Mouse (Mus musculus) midbrain, embryonic 15.5 days (tissue): ENCODE measurements at regions not wholly inside any gene's neighbourhood (a gene's known extent, or its start where the extent isn't known, plus 50 kb on each side); places are given as distances from the start of the nearest gene placed in this dataset.
"Not testable (repeated sequence)": the region's sequence is repeated elsewhere in the genome, so short reads cannot be mapped to it uniquely, and the experiment has no call there.

Source experiments
- ATAC-seq: fragments of 200-750 bp; cut with Nextera tagmentation; replicated peaks from 2 replicates; pipeline ENCODE4 v1.8.0; 2017; ENCODE audit warnings: moderate TSS enrichment
- H3K27ac ChIP-seq: fragments of 300-500 bp; sonication (generic); 2 replicates; pipeline ENCODE4 v1.5.1; 2015; ENCODE audit warnings: mild to moderate bottlenecking, inconsistent platforms
- H3K27me3 ChIP-seq: fragments of 300-500 bp; sonication (generic); replicated peaks from 2 replicates; pipeline ENCODE4 v1.6.1; 2015; ENCODE audit warnings: inconsistent platforms
- H3K36me3 ChIP-seq: fragments of 300-500 bp; sonication (generic); replicated peaks from 2 replicates; pipeline ENCODE4 v1.6.1; 2015; ENCODE audit warnings: inconsistent platforms
- H3K4me1 ChIP-seq: fragments of 300-500 bp; sonication (generic); 2 replicates; pipeline ENCODE4 v1.6.1; 2015; ENCODE audit warnings: inconsistent platforms
- H3K4me2 ChIP-seq: fragments of 300-500 bp; sonication (generic); 2 replicates; pipeline ENCODE4 v1.6.1; 2015; ENCODE audit warnings: inconsistent platforms, mild to moderate bottlenecking, moderate library complexity
- H3K4me3 ChIP-seq: fragments of 300-500 bp; sonication (generic); 2 replicates; pipeline ENCODE4 v1.5.1; 2015; ENCODE audit warnings: mild to moderate bottlenecking, inconsistent platforms
- H3K9ac ChIP-seq: fragments of 300-500 bp; sonication (generic); 2 replicates; pipeline ENCODE4 v1.6.1; 2015; ENCODE audit warnings: mild to moderate bottlenecking, inconsistent platforms
- H3K9me3 ChIP-seq: fragments of 300-500 bp; sonication (generic); 2 replicates; pipeline ENCODE4 v1.6.1; 2016; ENCODE audit warnings: inconsistent platforms
- WGBS: fragments of 180-500 bp; shearing (Covaris S2); methylation state at CpG from one replicate; pipeline ENCODE4 v1.1.7; 2015; ENCODE audit warnings: mixed read lengths; 5-methylcytosine and 5-hydroxymethylcytosine counted together

DNA sequence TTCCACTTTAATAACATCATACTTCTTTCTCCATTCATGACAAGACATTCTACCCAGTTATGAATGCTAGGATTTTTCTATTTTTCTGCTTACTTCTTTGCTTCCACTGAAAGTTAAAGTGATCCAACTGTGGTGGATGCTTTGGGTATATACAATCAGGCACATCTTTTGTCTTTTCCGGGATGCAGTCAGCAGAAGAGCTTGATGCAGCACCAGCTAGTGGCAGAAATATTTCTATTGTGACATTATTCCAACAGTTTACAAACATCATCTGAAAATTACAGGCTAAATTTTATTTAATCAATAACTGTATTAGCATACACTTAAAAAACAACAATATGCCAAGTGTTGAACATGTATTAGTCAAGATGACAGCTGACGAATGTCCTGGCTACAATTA is 336.3 kb downstream of the Tm4sf1 start:
- no peak overlapping the region for H3K27ac ChIP-seq
- ATAC-seq = no peak
- no peaks in the 10 kb centered on the region for H3K27me3 ChIP-seq
- H3K4me3 ChIP-seq = no peak overlapping the region
- H3K9me3 ChIP-seq = no peaks in the 10 kb centered on the region
- no peaks in the 10 kb centered on the region for H3K36me3 ChIP-seq
- H3K9ac ChIP-seq = no peak overlapping the region
- no peak overlapping the region for H3K4me2 ChIP-seq
- peaks cover 7% of the 10 kb centered on the region; the same call in 1 of the 2 replicates for H3K4me1 ChIP-seq
- WGBS = 88% methylated on average over 2 of the region's 2 CpGs

DNA sequence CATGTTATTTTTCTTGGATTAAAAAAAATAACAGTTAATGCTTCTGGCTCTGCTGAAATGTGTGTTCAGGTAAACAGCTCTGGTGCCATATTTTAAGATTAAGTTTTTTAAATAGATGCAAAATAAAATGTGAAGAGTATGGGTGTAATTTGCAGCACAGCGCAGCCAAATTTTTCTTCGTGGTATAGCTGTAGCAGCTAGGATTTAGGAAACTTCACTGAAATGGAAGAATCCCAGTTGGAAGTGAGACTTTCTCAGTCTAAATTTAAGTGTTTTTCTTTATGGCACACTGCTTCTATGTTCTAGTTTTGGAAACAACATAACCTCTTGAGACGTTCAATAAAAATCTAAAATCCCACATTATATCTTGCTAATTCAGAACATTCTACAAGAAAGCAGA is 337.6 kb downstream of the Tm4sf1 start:
- no peak overlapping the region for H3K4me3 ChIP-seq
- no peak for ATAC-seq
- no peaks in the 10 kb centered on the region for H3K36me3 ChIP-seq
- H3K27ac ChIP-seq = no peak overlapping the region
- H3K4me2 ChIP-seq = no peak overlapping the region
- 89% methylated on average over 3 of the region's 3 CpGs for WGBS
- H3K9me3 ChIP-seq = no peaks in the 10 kb centered on the region
- peaks cover 7% of the 10 kb centered on the region; the same call in 1 of the 2 replicates for H3K4me1 ChIP-seq
- H3K27me3 ChIP-seq = no peaks in the 10 kb centered on the region
- no peak overlapping the region for H3K9ac ChIP-seq

DNA sequence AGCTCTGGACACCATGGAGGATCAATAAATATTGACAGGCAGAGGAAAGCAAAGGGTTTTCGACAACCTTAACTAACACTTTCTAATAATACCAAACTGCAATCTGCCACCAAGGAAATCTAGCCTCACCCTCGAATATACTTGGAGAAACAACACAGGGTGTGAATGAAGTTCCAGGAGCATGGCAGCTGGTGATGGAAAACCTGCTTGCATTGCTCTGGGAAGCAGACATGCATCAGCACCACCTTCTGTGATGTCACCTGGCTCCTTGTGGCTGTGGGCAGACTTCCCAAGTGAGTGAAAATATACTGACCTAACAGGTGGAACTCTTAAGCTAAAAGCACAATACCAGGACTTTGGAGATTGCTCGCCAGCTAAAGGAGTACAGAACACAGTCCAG is 338.5 kb downstream of the Tm4sf1 start:
- Histone ChIP-seq H3K27ac (no peak overlapping the region), H3K36me3 (no peaks in the 10 kb centered on the region), H3K4me3 (no peak overlapping the region), H3K4me2 (no peak overlapping the region), H3K9ac (no peak overlapping the region), H3K4me1 (peaks cover 7% of the 10 kb centered on the region; the same call in 1 of the 2 replicates), H3K27me3 (no peaks in the 10 kb centered on the region), H3K9me3 (no peaks in the 10 kb centered on the region)
- WGBS = 82% methylated on average over 3 of the region's 3 CpGs
- ATAC-seq = peak; percentile 16; the same call in 1 of the 2 replicates

DNA sequence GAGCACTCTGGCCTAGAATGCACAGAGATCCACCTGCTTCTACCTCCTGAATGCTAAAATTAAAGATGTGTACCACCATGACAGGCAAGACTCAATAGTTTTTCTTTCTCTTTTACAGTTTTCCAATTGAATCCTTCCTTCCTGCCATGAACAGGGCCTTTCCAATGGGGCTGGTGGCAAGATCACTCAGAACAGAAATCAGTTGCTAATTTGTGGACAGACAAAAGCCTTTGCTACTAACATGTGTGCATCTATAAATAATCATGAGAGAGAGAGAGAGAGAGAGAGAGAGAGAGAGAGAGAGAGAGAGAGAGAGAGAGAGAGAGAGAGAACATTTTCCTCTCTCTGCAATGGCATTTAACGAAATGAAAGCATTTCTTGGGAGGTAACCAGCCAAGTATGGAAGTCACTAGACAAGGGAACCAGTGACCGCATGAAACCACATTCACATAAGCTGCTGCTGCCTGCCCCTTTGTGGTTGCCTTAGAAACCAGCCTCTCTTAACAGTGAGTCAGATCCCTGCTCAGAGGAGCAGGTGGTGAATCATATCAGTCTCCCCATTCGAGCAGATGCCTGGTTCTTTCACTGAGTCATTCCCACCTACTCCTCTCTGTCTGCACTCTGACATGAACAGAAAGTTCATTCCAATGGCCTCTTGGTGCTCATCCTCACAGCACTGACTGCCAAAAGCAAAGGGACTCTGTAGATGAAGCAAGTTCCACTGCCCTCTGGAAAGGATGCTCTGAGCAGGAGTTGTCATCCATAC is 339.4 kb downstream of the Tm4sf1 start:
- no peak overlapping the region for H3K4me3 ChIP-seq
- WGBS = 5% methylated on average over 3 of the region's 3 CpGs
- peaks cover 7% of the 10 kb centered on the region; the same call in 1 of the 2 replicates for H3K4me1 ChIP-seq
- ATAC-seq = peak; percentile 95
- H3K4me2 ChIP-seq = no peak overlapping the region
- H3K9me3 ChIP-seq = no peaks in the 10 kb centered on the region
- no peaks in the 10 kb centered on the region for H3K36me3 ChIP-seq
- no peaks in the 10 kb centered on the region for H3K27me3 ChIP-seq
- H3K9ac ChIP-seq = no peak overlapping the region
- H3K27ac ChIP-seq = 0 out of 2 replicates have a peak overlapping the region, but pooled peaks have one; percentile 26

DNA sequence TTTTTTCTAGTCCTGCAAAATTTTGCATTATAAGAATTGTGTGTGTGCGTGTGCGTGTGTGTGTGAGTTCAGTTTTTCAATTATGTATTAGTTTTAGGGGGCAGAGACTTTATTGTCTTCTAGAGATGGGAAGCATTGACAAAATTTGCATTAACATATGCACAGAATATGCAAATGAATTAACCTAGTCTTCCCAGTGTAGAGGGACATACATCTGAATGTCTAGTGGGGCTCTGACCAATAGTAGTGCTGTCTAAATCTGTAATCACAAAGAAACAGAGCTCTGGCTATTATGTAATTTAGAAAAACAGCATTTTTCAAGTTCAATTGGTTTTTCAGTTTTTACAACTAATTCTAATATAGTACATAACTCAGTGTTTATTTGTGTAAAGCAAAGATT is 344.8 kb downstream of the Tm4sf1 start:
- Histone ChIP-seq H3K27ac (no peak overlapping the region), H3K4me2 (no peak overlapping the region), H3K27me3 (no peaks in the 10 kb centered on the region), H3K36me3 (no peaks in the 10 kb centered on the region), H3K9ac (no peak overlapping the region), H3K4me1 (peaks cover 12% of the 10 kb centered on the region), H3K4me3 (no peak overlapping the region), H3K9me3 (no peaks in the 10 kb centered on the region)
- no peak for ATAC-seq
- WGBS = 73% methylated on average over 2 of the region's 2 CpGs

DNA sequence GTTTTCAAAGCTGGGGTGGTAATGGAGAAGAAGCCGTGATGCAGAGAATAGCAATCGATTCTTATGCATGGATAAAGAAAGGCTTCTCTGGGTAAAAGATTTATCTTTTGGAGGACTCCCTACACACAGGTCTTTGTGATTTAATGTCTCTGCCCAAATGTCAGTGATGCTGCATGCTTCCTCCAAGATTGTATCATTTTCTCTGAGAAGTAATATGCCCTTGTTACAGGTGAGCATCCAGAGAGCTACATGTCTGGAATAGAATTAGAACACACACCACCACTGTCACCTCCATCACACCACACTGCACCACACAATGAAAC is 346.0 kb downstream of the Tm4sf1 start:
- Histone ChIP-seq H3K9ac (no peak overlapping the region), H3K4me3 (no peak overlapping the region), H3K27me3 (no peaks in the 10 kb centered on the region), H3K27ac (peak overlapping the region; percentile 61), H3K4me1 (peaks cover 12% of the 10 kb centered on the region), H3K4me2 (no peak overlapping the region), H3K36me3 (no peaks in the 10 kb centered on the region), H3K9me3 (no peaks in the 10 kb centered on the region)
- peak; percentile 53 for ATAC-seq
- 13% methylated on average over 2 of the region's 2 CpGs for WGBS

DNA sequence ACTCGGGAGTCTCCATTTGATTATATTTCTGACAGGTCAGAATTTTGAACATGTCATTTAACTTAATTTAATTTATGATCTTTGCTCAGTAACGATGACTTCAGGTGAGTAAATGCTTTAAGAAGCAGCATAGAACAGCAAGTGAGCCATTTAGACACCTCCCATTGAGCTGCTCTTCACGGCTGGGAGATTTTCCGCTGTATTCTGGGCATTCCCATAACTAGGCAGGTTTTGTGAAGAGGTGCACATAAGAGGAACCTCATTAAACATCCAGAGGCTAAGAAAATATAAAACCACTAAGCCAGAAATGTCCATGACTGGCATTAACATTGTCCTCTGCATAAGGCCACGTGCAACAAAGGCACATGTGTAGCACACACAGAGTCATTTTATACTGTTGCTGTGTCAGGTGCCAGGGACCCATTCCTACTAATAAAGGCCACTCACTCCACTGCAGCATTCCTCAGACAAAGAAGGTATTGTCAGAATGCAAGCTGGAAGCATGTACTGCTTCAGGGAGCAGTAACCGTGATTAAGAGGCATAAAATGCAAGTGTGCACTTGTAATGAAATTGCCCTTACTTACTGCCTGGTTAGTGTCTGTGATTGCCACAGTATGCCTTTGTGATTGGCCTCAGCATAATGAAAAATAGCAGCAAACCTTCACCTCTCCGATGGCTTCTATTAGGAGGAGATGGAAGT is 346.5 kb downstream of the Tm4sf1 start:
- peak; percentile 88 for ATAC-seq
- H3K27me3 ChIP-seq = no peaks in the 10 kb centered on the region
- H3K4me1 ChIP-seq = peaks cover 12% of the 10 kb centered on the region
- no peak overlapping the region for H3K9ac ChIP-seq
- 21% methylated on average over 7 of the region's 7 CpGs for WGBS
- no peaks in the 10 kb centered on the region for H3K36me3 ChIP-seq
- peak overlapping the region; percentile 61 for H3K27ac ChIP-seq
- no peak overlapping the region for H3K4me2 ChIP-seq
- H3K4me3 ChIP-seq = no peak overlapping the region
- H3K9me3 ChIP-seq = no peaks in the 10 kb centered on the region

DNA sequence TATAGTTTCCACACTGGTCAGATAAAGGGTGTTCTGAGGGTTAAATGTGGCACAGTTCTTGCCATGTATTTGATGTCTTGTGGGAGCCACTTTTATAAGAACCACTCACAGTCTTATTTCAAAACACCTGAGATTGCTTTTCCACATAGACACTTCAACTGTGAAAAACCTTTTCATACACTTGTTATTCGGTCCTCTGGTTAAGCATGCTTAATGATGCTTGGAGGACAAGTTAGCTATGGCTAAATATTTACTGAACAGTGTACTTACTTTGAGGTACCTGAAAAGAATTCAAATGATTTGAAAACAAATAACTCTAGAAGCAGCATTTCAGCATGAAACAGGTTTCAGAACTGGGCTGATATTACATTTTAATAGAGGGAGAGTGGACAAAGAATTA is 359.2 kb downstream of the Tm4sf1 start:
- no CpG with 5 or more reads among the region's 1 CpGs for WGBS
- H3K4me1 ChIP-seq, H3K27ac ChIP-seq, H3K4me3 ChIP-seq, ATAC-seq, H3K9ac ChIP-seq, H3K9me3 ChIP-seq, H3K4me2 ChIP-seq, H3K27me3 ChIP-seq, H3K36me3 ChIP-seq: not testable (repeated sequence)

DNA sequence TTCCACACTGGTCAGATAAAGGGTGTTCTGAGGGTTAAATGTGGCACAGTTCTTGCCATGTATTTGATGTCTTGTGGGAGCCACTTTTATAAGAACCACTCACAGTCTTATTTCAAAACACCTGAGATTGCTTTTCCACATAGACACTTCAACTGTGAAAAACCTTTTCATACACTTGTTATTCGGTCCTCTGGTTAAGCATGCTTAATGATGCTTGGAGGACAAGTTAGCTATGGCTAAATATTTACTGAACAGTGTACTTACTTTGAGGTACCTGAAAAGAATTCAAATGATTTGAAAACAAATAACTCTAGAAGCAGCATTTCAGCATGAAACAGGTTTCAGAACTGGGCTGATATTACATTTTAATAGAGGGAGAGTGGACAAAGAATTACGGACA is 372.8 kb downstream of the Tm4sf1 start:
- WGBS = 71% methylated on average over 1 of the region's 2 CpGs
- not testable (repeated sequence) for H3K27me3 ChIP-seq, H3K27ac ChIP-seq

DNA sequence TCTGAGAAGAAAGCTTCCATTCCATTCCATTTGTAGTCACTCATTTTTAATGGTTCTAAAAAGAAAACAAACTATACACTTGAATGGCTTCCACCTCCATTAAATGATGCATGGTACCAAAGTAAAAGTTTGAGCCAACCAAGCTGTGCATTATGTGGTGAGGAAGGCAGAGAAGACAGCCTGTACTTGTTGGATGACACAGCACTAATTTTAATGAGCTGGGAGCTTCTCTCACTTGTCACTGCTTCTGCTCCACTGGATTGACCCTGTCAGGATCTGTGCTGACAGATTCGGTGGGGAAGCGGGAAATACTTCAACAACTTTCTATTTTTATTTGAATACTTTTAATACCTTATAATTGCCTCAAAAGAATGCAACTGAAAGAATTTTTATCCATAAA is 403.3 kb downstream of the Tm4sf1 start:
- Histone ChIP-seq H3K9ac (no peak overlapping the region), H3K36me3 (no peaks in the 10 kb centered on the region), H3K27ac (no peak overlapping the region), H3K27me3 (no peaks in the 10 kb centered on the region), H3K9me3 (no peaks in the 10 kb centered on the region), H3K4me3 (no peak overlapping the region), H3K4me2 (no peak overlapping the region), H3K4me1 (peaks cover 2% of the 10 kb centered on the region; the same call in 1 of the 2 replicates)
- 80% methylated on average over 2 of the region's 2 CpGs for WGBS
- ATAC-seq = no peak

More for the DNA sequence above, 372.8 kb downstream of the Tm4sf1 start:
- H3K9ac ChIP-seq, ATAC-seq, H3K4me3 ChIP-seq, H3K36me3 ChIP-seq, H3K4me1 ChIP-seq, H3K4me2 ChIP-seq, H3K9me3 ChIP-seq: not testable (repeated sequence)

DNA sequence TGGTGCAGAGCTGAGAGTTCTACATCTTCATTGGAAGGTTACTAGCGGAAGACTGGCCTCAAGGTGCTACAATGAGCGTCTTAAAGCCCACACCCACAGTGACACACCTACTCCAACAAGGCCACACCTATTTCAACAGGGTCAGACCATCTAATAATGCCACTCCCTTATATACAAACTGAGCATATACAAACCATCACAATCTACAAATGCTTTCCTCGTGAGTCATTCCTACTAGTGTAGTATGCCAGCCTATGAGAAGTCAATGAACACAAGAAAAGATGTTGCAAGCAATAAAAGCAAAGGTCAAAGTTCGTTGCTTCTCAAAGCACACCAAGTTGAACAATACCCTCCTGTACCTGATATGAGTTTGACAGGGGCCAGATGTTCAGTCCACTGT is 424.7 kb downstream of the Tm4sf1 start:
- no peak for ATAC-seq
- H3K9me3 ChIP-seq = no peaks in the 10 kb centered on the region
- no peak overlapping the region for H3K9ac ChIP-seq
- no peaks in the 10 kb centered on the region for H3K27me3 ChIP-seq
- 91% methylated on average over 4 of the region's 4 CpGs for WGBS
- no peak overlapping the region for H3K4me2 ChIP-seq
- H3K4me3 ChIP-seq = no peak overlapping the region
- H3K36me3 ChIP-seq = no peaks in the 10 kb centered on the region
- H3K27ac ChIP-seq = no peak overlapping the region
- no peaks in the 10 kb centered on the region for H3K4me1 ChIP-seq

DNA sequence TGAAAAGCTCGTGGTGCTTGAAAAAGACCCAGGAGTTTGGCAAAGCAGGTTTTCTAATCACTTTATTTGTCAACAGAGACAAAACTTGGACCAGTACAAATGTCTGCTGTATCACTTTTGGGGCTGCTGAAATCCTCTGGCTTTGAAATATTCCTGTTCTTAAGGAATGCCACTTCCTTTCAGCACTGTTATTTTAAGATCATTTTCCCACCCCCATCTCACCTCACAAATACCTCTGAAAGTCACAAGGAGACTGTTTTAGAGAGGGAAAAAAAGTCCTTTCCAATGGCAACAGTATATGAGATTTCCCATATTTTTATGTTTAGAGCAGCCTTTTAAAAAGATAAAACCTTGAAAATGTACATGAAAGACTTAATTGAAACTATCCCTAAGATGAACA is 438.2 kb downstream of the Tm4sf1 start:
- Histone ChIP-seq H3K27ac (no peak overlapping the region), H3K4me3 (no peak overlapping the region), H3K9me3 (no peaks in the 10 kb centered on the region), H3K4me1 (no peaks in the 10 kb centered on the region), H3K4me2 (no peak overlapping the region), H3K36me3 (no peaks in the 10 kb centered on the region), H3K9ac (no peak overlapping the region), H3K27me3 (no peaks in the 10 kb centered on the region)
- 79% methylated on average over 1 of the region's 1 CpGs for WGBS
- ATAC-seq = no peak

DNA sequence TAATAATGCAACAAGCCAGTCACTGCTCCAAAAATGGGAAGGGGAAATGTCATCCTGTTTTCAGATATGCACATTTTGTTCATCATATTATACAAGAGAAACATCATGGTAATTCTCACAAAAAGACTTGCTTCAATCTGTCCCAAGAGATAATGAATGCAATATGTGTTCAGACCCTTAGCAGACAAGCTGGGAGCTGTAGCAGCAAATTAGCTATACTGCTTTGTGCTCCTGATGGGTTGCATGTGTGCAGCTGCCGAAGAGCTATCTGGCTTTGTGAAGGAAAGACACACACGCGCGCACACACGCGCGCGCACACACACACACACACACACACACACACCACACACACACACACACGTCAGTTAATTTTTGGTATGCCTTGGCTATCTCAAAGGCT is 441.9 kb downstream of the Tm4sf1 start:
- Histone ChIP-seq H3K27me3 (no peaks in the 10 kb centered on the region), H3K4me2 (no peak overlapping the region), H3K4me1 (no peaks in the 10 kb centered on the region), H3K9me3 (no peaks in the 10 kb centered on the region), H3K36me3 (no peaks in the 10 kb centered on the region), H3K27ac (0 out of 2 replicates have a peak overlapping the region, but pooled peaks have one; percentile 4), H3K4me3 (no peak overlapping the region), H3K9ac (no peak overlapping the region)
- 82% methylated on average over 9 of the region's 9 CpGs for WGBS
- peak; percentile 6; the same call in 1 of the 2 replicates for ATAC-seq
